Mouse (Mus musculus) liver, adult (tissue): Measurements from ENCODE around the gene Ptpru.

ENCODE experiments used
- GATA4 ChIP-seq: IDR thresholded peaks from 2 replicates; pipeline ENCODE4 v1.6.1; 2014; ENCODE audit warnings: mild to moderate bottlenecking, low read length; ENCODE audit not compliant: insufficient replicate concordance

Ptpru gene

GRCm38 (mm10) chr4:131849986-131850638 is 12.0 kb upstream of the Ptpru start:
- TF ChIP-seq GATA4, result no peak

GRCm38 (mm10) chr4:131848082-131848481 is 10.0 kb upstream of the Ptpru start:
- TF ChIP-seq GATA4, result no peak

GRCm38 (mm10) chr4:131845991-131846778 is 8.1 kb upstream of the Ptpru start:
- TF ChIP-seq GATA4, result no peak

- TF ChIP-seq GATA4, result no peak; the same call in 1 of the 2 replicates
Measured at GRCm38 (mm10) chr4:131843290-131843743, 5.2 kb upstream of the Ptpru start, which contains the start of gene Mecr. Gene Mecr (plus strand): TSS chr4:131843470.

- TF ChIP-seq GATA4, result no peak
Measured at GRCm38 (mm10) chr4:131836891-131837491, 1.1 kb downstream of the Ptpru start.

GRCm38 (mm10) chr4:131836351-131836881 is 1.7 kb downstream of the Ptpru start:
- TF ChIP-seq GATA4, result no peak

GRCm38 (mm10) chr4:131833971-131834609 is 4.0 kb downstream of the Ptpru start:
- no peak for TF ChIP-seq GATA4

- no peak for TF ChIP-seq GATA4
Measured at GRCm38 (mm10) chr4:131832759-131833407, 5.2 kb downstream of the Ptpru start.

GRCm38 (mm10) chr4:131831546-131832045 is 6.5 kb downstream of the Ptpru start:
- no peak for TF ChIP-seq GATA4

GRCm38 (mm10) chr4:131829123-131829522 is 9.0 kb downstream of the Ptpru start:
- TF ChIP-seq GATA4, result no peak

GRCm38 (mm10) chr4:131826905-131827304 is 11.2 kb downstream of the Ptpru start:
- no peak for TF ChIP-seq GATA4

GRCm38 (mm10) chr4:131825830-131826229 is 12.3 kb downstream of the Ptpru start:
- no peak for TF ChIP-seq GATA4

GRCm38 (mm10) chr4:131824939-131825338 is 13.1 kb downstream of the Ptpru start:
- TF ChIP-seq GATA4, result no peak

GRCm38 (mm10) chr4:131822583-131822982 is 15.5 kb downstream of the Ptpru start:
- no peak for TF ChIP-seq GATA4

- no peak for TF ChIP-seq GATA4
Measured at GRCm38 (mm10) chr4:131821161-131821731, 16.8 kb downstream of the Ptpru start.

- TF ChIP-seq GATA4, result no peak
Measured at GRCm38 (mm10) chr4:131818926-131819325, 19.2 kb downstream of the Ptpru start.
